Mouse (Mus musculus) ES-Bruce4 (cell line): ENCODE measurements around the gene Spa17. TPM values are rescaled to one million over a fixed set of nuclear protein-coding genes. Genes with fewer than 3 reads are reported as not detected.

Experiments used
- H3K27ac ChIP-seq: 2 replicates; pipeline ENCODE4 v1.5.1; 2012; ENCODE audit warnings: low read length, inconsistent platforms; ENCODE audit not compliant: insufficient read depth
- H3K27me3 ChIP-seq: 2 replicates; pipeline ENCODE4 v1.6.1; 2012; ENCODE audit warnings: mild to moderate bottlenecking, low read length, inconsistent platforms; ENCODE audit not compliant: control insufficient read depth, poor library complexity, insufficient read depth, severe bottlenecking
- H3K36me3 ChIP-seq: 2 replicates; pipeline ENCODE4 v1.6.1; 2012; ENCODE audit warnings: inconsistent platforms, mild to moderate bottlenecking, low read length, moderate library complexity; ENCODE audit not compliant: control insufficient read depth, poor library complexity, insufficient read depth, severe bottlenecking
- H3K4me1 ChIP-seq: one replicate; pipeline ENCODE4 v1.8.1; 2011; ENCODE audit warnings: low read length; ENCODE audit not compliant: control insufficient read depth, insufficient read depth
- H3K4me3 ChIP-seq: 2 replicates; pipeline ENCODE4 v1.5.1; 2011; ENCODE audit warnings: low read depth, mild to moderate bottlenecking, low read length
- H3K9ac ChIP-seq: 2 replicates; pipeline ENCODE4 v1.6.1; 2012; ENCODE audit warnings: low read depth, mild to moderate bottlenecking, inconsistent platforms; ENCODE audit not compliant: poor library complexity, severe bottlenecking
- H3K9me3 ChIP-seq: replicated peaks from 2 replicates; pipeline ENCODE4 v1.6.1; 2012; ENCODE audit warnings: mild to moderate bottlenecking, low read length, inconsistent platforms; ENCODE audit not compliant: control insufficient read depth, poor library complexity, insufficient read depth, severe bottlenecking
- CTCF ChIP-seq: IDR thresholded peaks from one replicate; pipeline ENCODE4 v1.8.1; 2011; ENCODE audit warnings: low read depth, low read length
- EP300 ChIP-seq: IDR thresholded peaks from 2 replicates; pipeline ENCODE4 v1.6.1; 2011; ENCODE audit warnings: low read depth, low read length; ENCODE audit not compliant: insufficient read depth
- POLR2A ChIP-seq: IDR thresholded peaks from one replicate; pipeline ENCODE4 v1.8.1; 2011; ENCODE audit warnings: low read length; ENCODE audit not compliant: insufficient read depth
- polyA plus RNA-seq: library from polyadenylated mRNA; stranded (reverse); fragments of >200 nt; gene quantifications from 2 replicates; pipeline ENCODE4 v1.2.4, GENCODE M21; 2011; ENCODE audit warnings: low read depth; ENCODE audit not compliant: missing spikeins, insufficient read depth, insufficient read length

Spa17 gene
- polyA plus RNA-seq, 1 experiment, result 5.3 TPM

- H3K9ac ChIP-seq, result no peak overlapping the region
- H3K27me3 ChIP-seq, result peaks cover 2% of the 10 kb centered on the region; the same call in 1 of the 2 replicates
- no peak overlapping the region for H3K27ac ChIP-seq
- no peaks in the 10 kb centered on the region for H3K36me3 ChIP-seq
- H3K4me3 ChIP-seq, result no peak overlapping the region
- TF ChIP-seq CTCF (no peak), EP300 (no peak), POLR2A (no peak)
- H3K4me1 ChIP-seq, result no peaks in the 10 kb centered on the region
- H3K9me3 ChIP-seq, result no peaks in the 10 kb centered on the region
Observed at GRCm38 (mm10) chr9:37568605-37569214, 44.8 kb downstream of the Spa17 start.

GRCm38 (mm10) chr9:37567892-37568604 lies 45.5 kb downstream of the Spa17 start:
- Histone ChIP-seq H3K4me3 (no peak overlapping the region), H3K27me3 (peaks cover 2% of the 10 kb centered on the region; the same call in 1 of the 2 replicates), H3K36me3 (no peaks in the 10 kb centered on the region), H3K4me1 (no peaks in the 10 kb centered on the region), H3K27ac (no peak overlapping the region), H3K9me3 (no peaks in the 10 kb centered on the region), H3K9ac (no peak overlapping the region)
- no peak for TF ChIP-seq POLR2A
- no peak for TF ChIP-seq EP300
- no peak for TF ChIP-seq CTCF

GRCm38 (mm10) chr9:37567454-37567853 lies 46.1 kb downstream of the Spa17 start:
- H3K4me3 ChIP-seq, result no peak overlapping the region
- no peak overlapping the region for H3K9ac ChIP-seq
- peaks cover 2% of the 10 kb centered on the region; the same call in 1 of the 2 replicates for H3K27me3 ChIP-seq
- no peak overlapping the region for H3K27ac ChIP-seq
- H3K4me1 ChIP-seq, result no peaks in the 10 kb centered on the region
- H3K9me3 ChIP-seq, result no peaks in the 10 kb centered on the region
- no peaks in the 10 kb centered on the region for H3K36me3 ChIP-seq
- no peak for TF ChIP-seq EP300
- no peak for TF ChIP-seq POLR2A
- TF ChIP-seq CTCF, result no peak

- Histone ChIP-seq H3K4me3 (no peak overlapping the region), H3K9me3 (no peaks in the 10 kb centered on the region), H3K27ac (no peak overlapping the region), H3K4me1 (no peaks in the 10 kb centered on the region), H3K36me3 (no peaks in the 10 kb centered on the region), H3K9ac (no peak overlapping the region), H3K27me3 (peaks cover 2% of the 10 kb centered on the region; the same call in 1 of the 2 replicates)
- TF ChIP-seq CTCF (no peak), POLR2A (no peak), EP300 (no peak)
Observed at GRCm38 (mm10) chr9:37567019-37567418, 46.5 kb downstream of the Spa17 start.

- Histone ChIP-seq H3K9ac (no peak overlapping the region), H3K4me1 (no peaks in the 10 kb centered on the region), H3K27me3 (peaks cover 2% of the 10 kb centered on the region; the same call in 1 of the 2 replicates), H3K36me3 (no peaks in the 10 kb centered on the region), H3K9me3 (no peaks in the 10 kb centered on the region), H3K27ac (no peak overlapping the region), H3K4me3 (no peak overlapping the region)
- TF ChIP-seq POLR2A (no peak), EP300 (no peak), CTCF (no peak)
Observed at GRCm38 (mm10) chr9:37563805-37564204, 49.7 kb downstream of the Spa17 start.

GRCm38 (mm10) chr9:37560617-37561016 lies 52.9 kb downstream of the Spa17 start:
- no peak overlapping the region for H3K27ac ChIP-seq
- H3K9me3 ChIP-seq, result no peaks in the 10 kb centered on the region
- no peaks in the 10 kb centered on the region for H3K4me1 ChIP-seq
- no peaks in the 10 kb centered on the region for H3K27me3 ChIP-seq
- no peak for TF ChIP-seq CTCF
- TF ChIP-seq EP300, result no peak
- TF ChIP-seq POLR2A, result no peak
- no peak overlapping the region for H3K9ac ChIP-seq
- H3K4me3 ChIP-seq, result no peak overlapping the region
- H3K36me3 ChIP-seq, result no peaks in the 10 kb centered on the region
